Mouse (Mus musculus): ENCODE results near the gene Tnfsf4.

The Tnfsf4 gene

GRCm38 (mm10) chr1:161452250-161452649 lies 57.0 kb downstream of the Tnfsf4 start:
- no peak for DNase-seq (ENCODE audit: low spot score)

GRCm38 (mm10) chr1:161463388-161464085 lies 68.3 kb downstream of the Tnfsf4 start:
- no peak for DNase-seq (ENCODE audit: low spot score)

Data from ovary, postnatal 14 days (tissue).